Mouse (Mus musculus) midbrain, postnatal 0 days (tissue): ENCODE data around the gene Oxld1. TPM values are rescaled to one million over a fixed set of nuclear protein-coding genes. Genes with fewer than 3 reads are reported as not detected.

Source experiments
- ATAC-seq: fragments of 200-750 bp; cut with Nextera tagmentation; 2 replicates; pipeline ENCODE4 v1.8.0; 2017; ENCODE audit warnings: moderate number of reproducible peaks, mild to moderate bottlenecking, moderate TSS enrichment, moderate library complexity; ENCODE audit not compliant: low FRiP score
- DNase-seq: peaks from one replicate; pipeline ENCODE4 v3.0.0-alpha.2; 2015; ENCODE audit warnings: low spot score
- H3K27ac ChIP-seq: fragments of 300-500 bp; sonication (generic); 2 replicates; pipeline ENCODE4 v1.5.1; 2014; ENCODE audit warnings: low read depth, mild to moderate bottlenecking, low read length, mixed read lengths
- H3K27me3 ChIP-seq: fragments of 300-500 bp; sonication (generic); 2 replicates; pipeline ENCODE4 v1.6.1; 2014; ENCODE audit warnings: low read length, control low read depth, mixed read lengths; ENCODE audit not compliant: insufficient read depth
- H3K36me3 ChIP-seq: fragments of 300-500 bp; sonication (generic); 2 replicates; pipeline ENCODE4 v1.6.1; 2014; ENCODE audit warnings: low read length, control low read depth, mixed read lengths; ENCODE audit not compliant: insufficient read depth
- H3K4me1 ChIP-seq: fragments of 300-500 bp; sonication (generic); 2 replicates; pipeline ENCODE4 v1.6.1; 2014; ENCODE audit warnings: mild to moderate bottlenecking, control low read depth, antibody characterized with exemption, low read length, mixed read lengths; ENCODE audit not compliant: insufficient read depth
- H3K4me2 ChIP-seq: fragments of 300-500 bp; sonication (generic); 2 replicates; pipeline ENCODE4 v1.6.1; 2014; ENCODE audit warnings: low read depth, mild to moderate bottlenecking, low read length, mixed read lengths; ENCODE audit not compliant: poor library complexity, severe bottlenecking
- H3K4me3 ChIP-seq: fragments of 300-500 bp; sonication (generic); 2 replicates; pipeline ENCODE4 v1.5.1; 2014; ENCODE audit warnings: low read depth, mild to moderate bottlenecking, low read length, moderate library complexity
- H3K9ac ChIP-seq: fragments of 300-500 bp; sonication (generic); replicated peaks from 2 replicates; pipeline ENCODE4 v1.6.1; 2014; ENCODE audit warnings: mild to moderate bottlenecking, low read length, moderate library complexity, mixed read lengths; ENCODE audit not compliant: poor library complexity, severe bottlenecking
- H3K9me3 ChIP-seq: fragments of 300-500 bp; sonication (generic); 2 replicates; pipeline ENCODE4 v1.6.1; 2016; ENCODE audit warnings: low read length, control low read depth
- CTCF ChIP-seq: IDR thresholded peaks from 2 replicates; pipeline ENCODE4 v1.5.1; 2016; ENCODE audit warnings: antibody characterized with exemption, mild to moderate bottlenecking
- WGBS: fragments of 180-500 bp; shearing (Covaris S2); extraction: QIAGEN DNeasy Blood & Tissue Kit; methylation state at CpG from one replicate; pipeline ENCODE4 v1.1.7; 2014; 5-methylcytosine and 5-hydroxymethylcytosine counted together
- polyA plus RNA-seq: library from polyadenylated mRNA; unstranded; fragments of >200 nt; fragmentation: Nextera tagmentation; extraction: Ambion mirVana; gene quantifications from 2 replicates; pipeline ENCODE4 v1.2.1, GENCODE M21; 2015
- total RNA-seq: library from RNA; depleted of rRNA; stranded (reverse); fragments of >200 nt; gene quantifications from 2 replicates; pipeline ENCODE4 v1.2.3, GENCODE M21; 2014

Gene Oxld1
- total and polyA plus RNA-seq, 2 experiments from 2014 or later: 7.9 to 11.4 TPM

DNA sequence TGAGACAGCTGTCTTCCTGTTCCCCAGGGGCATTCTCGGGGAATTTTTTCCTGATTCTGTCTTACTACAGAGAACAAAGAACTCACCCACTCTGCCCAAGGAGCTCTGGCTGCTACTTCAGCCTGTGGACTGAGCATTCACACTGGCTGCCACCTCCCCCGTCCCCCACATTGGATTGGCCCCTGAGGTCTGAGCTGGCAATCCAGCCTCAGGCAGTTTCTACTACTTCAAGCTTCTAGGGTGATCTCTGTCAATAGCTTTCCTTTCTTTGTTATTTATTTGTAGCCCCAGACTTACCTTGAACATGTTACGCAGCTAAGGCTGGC is 35.0 kb upstream of the Oxld1 start:
- ATAC-seq: no peak
- H3K27ac ChIP-seq: no peak overlapping the region
- no peak for DNase-seq
- WGBS: 17% methylated on average over 3 of the region's 3 CpGs
- peaks cover 38% of the 10 kb centered on the region for H3K36me3 ChIP-seq
- peak overlapping the region; percentile 66 for H3K4me3 ChIP-seq
- no peaks in the 10 kb centered on the region for H3K9me3 ChIP-seq
- peaks cover 18% of the 10 kb centered on the region for H3K4me1 ChIP-seq
- peak overlapping the region; percentile 46; the same call in 1 of the 2 replicates for H3K9ac ChIP-seq
- TF ChIP-seq CTCF: no peak
- H3K27me3 ChIP-seq: no peaks in the 10 kb centered on the region
- peak overlapping the region; percentile 74 for H3K4me2 ChIP-seq

DNA sequence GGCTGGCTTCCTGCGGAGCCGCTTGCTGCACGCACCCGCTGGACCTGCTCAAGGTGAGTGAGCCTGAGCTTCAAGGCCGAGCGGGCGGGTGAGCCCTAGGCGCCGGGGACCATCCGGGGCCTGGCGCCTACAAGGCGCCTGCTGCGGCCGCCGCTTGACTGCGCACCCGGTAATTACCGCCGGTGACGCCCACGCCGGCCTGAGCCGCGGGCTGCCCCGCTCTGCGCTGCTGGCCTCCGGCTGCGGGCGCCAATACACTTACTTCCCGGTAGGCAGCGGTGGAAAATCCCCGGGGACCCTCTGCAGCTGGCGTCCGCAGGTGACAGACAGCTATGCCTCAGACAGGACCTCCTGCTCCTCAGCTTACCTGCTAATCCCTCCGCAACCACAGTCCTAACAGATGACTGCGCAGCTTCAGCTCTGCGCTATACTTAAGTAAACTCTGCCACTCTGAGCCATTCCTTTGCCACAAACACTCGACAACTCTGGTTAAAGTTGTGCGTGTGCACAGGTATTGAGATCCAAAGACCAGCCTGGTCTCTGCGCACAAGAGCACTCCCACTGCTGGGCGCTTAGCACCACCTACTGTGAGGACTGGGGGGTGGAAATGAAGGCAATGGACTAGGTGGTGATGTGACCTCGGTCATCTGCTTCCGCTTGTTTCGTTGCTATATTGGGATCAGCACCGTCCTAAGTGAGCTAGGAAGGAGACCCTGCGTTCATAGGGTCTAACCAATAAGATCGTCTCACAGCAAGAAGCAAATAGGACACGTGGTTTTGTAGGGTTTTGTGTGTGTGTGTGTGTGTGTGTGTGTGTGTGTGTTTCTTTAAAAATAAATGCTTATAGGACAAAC is 34.4 kb upstream of the Oxld1 start:
- peak overlapping the region; percentile 66 for H3K4me3 ChIP-seq
- peak; percentile 54 for DNase-seq
- no peaks in the 10 kb centered on the region for H3K9me3 ChIP-seq
- peak; percentile 47 for TF ChIP-seq CTCF
- WGBS: under 1% methylated on average over 48 of the region's 48 CpGs
- H3K27me3 ChIP-seq: no peaks in the 10 kb centered on the region
- peaks cover 18% of the 10 kb centered on the region for H3K4me1 ChIP-seq
- peak overlapping the region; percentile 64 for H3K9ac ChIP-seq
- ATAC-seq: peak; percentile 31
- peak overlapping the region; percentile 55 for H3K27ac ChIP-seq
- peaks cover 37% of the 10 kb centered on the region for H3K36me3 ChIP-seq
- peak overlapping the region; percentile 74 for H3K4me2 ChIP-seq

DNA sequence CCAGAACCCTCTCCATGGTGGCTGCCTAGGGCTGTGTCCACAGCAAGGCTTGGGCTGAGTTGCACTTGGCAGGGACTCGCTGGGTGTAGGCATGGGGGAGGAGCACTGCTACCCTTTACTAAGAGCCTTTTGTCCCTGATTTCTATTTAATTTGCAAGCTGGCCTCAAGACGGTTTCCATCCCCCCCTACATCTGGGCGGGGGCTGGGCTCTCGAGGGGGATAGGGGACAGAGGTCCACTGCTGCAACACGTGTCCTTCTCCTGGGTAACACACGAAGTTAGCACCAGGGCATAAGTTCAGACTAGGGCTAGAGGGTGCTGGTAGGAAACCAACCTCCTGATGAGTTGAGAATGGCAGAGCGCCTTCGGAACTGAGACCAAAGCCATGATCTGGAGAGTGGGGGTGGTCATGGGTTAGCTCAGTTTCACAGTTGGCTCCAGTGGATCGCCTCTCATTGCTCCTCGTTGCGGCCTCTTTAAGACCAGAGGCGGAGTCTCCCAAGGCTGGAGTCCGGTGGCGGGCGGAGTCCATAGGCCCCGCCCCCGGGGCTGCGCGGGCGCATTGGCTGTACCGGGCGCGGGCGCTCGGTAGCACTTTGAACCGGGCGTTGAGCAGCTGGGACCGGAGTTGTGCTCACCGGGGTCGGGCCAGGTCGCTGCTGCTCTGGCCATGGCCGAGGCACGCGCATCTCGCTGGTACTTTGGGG is 33.6 kb upstream of the Oxld1 start, which contains the start of gene Slc25a10:
Slc25a10 (plus strand) TSS at position 524 of the 707 bp plus-strand sequence.
- peak; percentile 86 for ATAC-seq
- H3K27ac ChIP-seq: peak within 1 kb of the TSS; percentile 55
- H3K4me2 ChIP-seq: peak within 1 kb of the TSS; percentile 74
- peaks cover 18% of the 10 kb centered on the region for H3K4me1 ChIP-seq
- under 1% methylated on average over 35 of the region's 35 CpGs for WGBS
- H3K27me3 ChIP-seq: no peaks in the 10 kb centered on the region
- peak within 1 kb of the TSS; percentile 64 for H3K9ac ChIP-seq
- peak within 1 kb of the TSS; percentile 66 for H3K4me3 ChIP-seq
- H3K36me3 ChIP-seq: peaks cover 34% of the 10 kb centered on the region
- no peaks in the 10 kb centered on the region for H3K9me3 ChIP-seq
- TF ChIP-seq CTCF: no peak
- peak; percentile 94 for DNase-seq

DNA sequence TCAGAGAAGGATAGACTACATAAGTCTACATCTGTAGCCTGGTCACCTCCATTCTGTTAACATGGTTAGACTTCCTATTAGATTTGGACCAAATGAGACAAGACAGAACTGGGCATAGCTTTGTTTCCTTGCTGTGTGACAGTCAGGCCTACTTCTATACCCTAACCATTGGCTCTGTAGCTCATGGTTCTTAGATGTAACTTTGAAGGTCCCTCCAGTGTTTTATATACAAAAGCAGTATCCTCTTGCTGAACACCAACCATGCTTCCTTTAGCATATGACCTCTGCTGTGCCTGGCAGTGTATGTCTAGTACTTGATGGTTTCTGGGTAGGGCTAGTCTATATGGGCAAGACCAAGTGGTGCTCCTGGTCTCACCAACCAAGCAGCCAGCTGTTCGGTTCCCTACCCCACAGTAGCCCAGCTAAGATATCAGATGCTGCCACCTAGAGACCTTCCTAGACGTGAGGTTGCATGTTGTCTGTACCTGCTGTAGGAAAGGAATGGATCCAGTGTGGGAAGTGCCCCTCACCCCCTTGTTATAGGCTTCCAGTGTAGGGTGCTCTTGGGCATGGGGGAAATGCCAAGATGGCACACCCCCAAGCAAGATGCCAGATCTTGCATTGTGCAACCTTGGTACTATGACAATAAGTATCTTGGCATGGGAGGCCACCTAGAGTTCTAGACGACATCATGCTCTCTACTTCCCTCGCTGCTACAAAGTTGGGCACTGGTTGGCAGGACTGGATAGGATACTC is 32.6 kb upstream of the Oxld1 start:
- peak; percentile 19 for TF ChIP-seq CTCF
- Histone ChIP-seq H3K27ac (peak overlapping the region; percentile 55; the same call in 1 of the 2 replicates), H3K9me3 (no peaks in the 10 kb centered on the region), H3K4me1 (peaks cover 19% of the 10 kb centered on the region), H3K36me3 (peaks cover 26% of the 10 kb centered on the region), H3K27me3 (no peaks in the 10 kb centered on the region), H3K4me2 (no peak overlapping the region), H3K4me3 (no peak overlapping the region), H3K9ac (no peak overlapping the region)
- DNase-seq: no peak
- no peak for ATAC-seq
- 34% methylated on average over 4 of the region's 4 CpGs for WGBS

DNA sequence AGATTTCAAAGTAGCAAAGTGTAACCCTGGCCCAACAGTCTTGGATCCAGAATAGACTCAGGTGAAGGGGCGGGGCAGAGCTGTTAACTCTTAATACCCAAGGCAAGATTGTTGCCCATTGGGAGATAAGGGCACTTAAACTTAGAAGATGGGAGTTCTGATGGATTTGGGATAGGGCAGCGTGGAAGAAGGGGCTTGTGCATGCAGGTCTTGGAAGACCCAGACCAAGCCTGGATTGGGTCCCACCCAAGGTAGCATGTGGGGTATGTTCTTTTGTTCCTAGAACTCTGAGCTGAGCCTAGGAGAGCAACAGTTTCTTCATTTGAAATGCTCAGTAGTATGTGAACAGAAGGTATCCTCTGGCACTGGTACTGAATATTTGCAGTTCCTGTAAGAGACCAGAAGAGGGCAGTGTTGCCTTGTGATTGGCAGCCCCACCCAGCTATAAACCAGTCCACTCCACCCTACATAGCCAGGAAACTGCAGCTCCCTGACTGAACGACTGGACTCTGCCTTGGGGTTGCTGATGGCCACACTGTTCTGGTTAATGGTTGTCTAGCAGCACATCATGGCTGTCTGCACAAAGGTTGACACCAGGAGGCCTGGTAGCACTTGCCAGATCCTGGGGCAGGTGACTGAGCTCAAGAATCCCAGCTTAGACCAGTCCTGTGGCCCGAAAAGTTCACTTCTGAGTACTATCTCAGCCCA is 31.3 kb upstream of the Oxld1 start:
- Histone ChIP-seq H3K4me3 (no peak overlapping the region), H3K9ac (no peak overlapping the region), H3K27ac (no peak overlapping the region), H3K4me2 (no peak overlapping the region), H3K4me1 (peaks cover 21% of the 10 kb centered on the region), H3K9me3 (no peaks in the 10 kb centered on the region), H3K27me3 (no peaks in the 10 kb centered on the region), H3K36me3 (peaks cover 21% of the 10 kb centered on the region)
- peak; percentile 92 for TF ChIP-seq CTCF
- 67% methylated on average over 4 of the region's 4 CpGs for WGBS
- DNase-seq (peak; percentile 90), ATAC-seq (no peak)
